Comparison of ENCODE assay signal across 8 mouse cellular contexts in genomic region chr13:21914599-21914998, GRCm38 (mm10). TPM values are rescaled to one million over a fixed set of nuclear protein-coding genes. Genes with fewer than 3 reads are reported as not detected.
DNase-seq lines count a peak whose midpoint lies in the region; ATAC-seq and TF ChIP-seq lines count a peak whose summit lies in the region.

No protein-coding gene starts in this region.

- H3K4me3 ChIP-seq in kidney, adult 2 months (ENCODE audit: insufficient read depth, low read depth, low read length): no peak overlapping the region
- peak overlapping the region; percentile 30 for H3K4me3 ChIP-seq in lung, embryonic 14.5 days (ENCODE audit: low read depth, low read length)

- peak overlapping the region; percentile 21; the same call in 1 of the 2 replicates for H3K9ac ChIP-seq in lung, embryonic 14.5 days

- H3K4me2 ChIP-seq in lung, embryonic 14.5 days: peak overlapping the region; percentile 54

- DNase-seq in adrenal gland, adult (ENCODE audit: inconsistent age in 2 of 2, low spot score in 1 of 2): peak; percentile 29 to 79
- no peak for DNase-seq in adrenal gland, postnatal 4 days (ENCODE audit: low spot score in 2 of 2)
- DNase-seq in urinary bladder, postnatal 25 days (ENCODE audit: low spot score): peak; percentile 10
- DNase-seq in urinary bladder, adult 2 months (ENCODE audit: low spot score): no peak
- peak; percentile 71 to 74 for DNase-seq in heart, adult 9 months (ENCODE audit: low spot score in 2 of 2)
- peak; percentile 38 for DNase-seq in kidney, adult 2 months
- peak; percentile 89 for DNase-seq in lung, embryonic 14.5 days
- DNase-seq in retina, embryonic 14.5 days (ENCODE audit: low spot score): peak; percentile 69

- H3K9me3 ChIP-seq in lung, embryonic 14.5 days (ENCODE audit: low read depth, low read length): no peaks in the 10 kb centered on the region

- no peaks in the 10 kb centered on the region for H3K36me3 ChIP-seq in kidney, adult 2 months (ENCODE audit: control insufficient read depth, insufficient read depth, low read length)
- H3K36me3 ChIP-seq in lung, embryonic 14.5 days (ENCODE audit: insufficient read depth): no peaks in the 10 kb centered on the region

- H3K27ac ChIP-seq in kidney, adult 2 months (ENCODE audit: insufficient read depth, low read depth, low read length): no peak overlapping the region
- H3K27ac ChIP-seq in lung, embryonic 14.5 days (ENCODE audit: low read depth): no peak overlapping the region

- H3K4me1 ChIP-seq in kidney, adult 2 months (ENCODE audit: control insufficient read depth, insufficient read depth, low read length): no peaks in the 10 kb centered on the region
- 0 out of 2 replicates have a peak, but pooled peaks cover 11% of the 10 kb centered on the region for H3K4me1 ChIP-seq in lung, embryonic 14.5 days (ENCODE audit: insufficient read depth)

- no peak for TF ChIP-seq POLR2A in kidney, adult 2 months (IDR thresholded peaks at IDR 0.05; ENCODE audit: low read depth, low read length)

- ATAC-seq in lung, embryonic 14.5 days (ENCODE audit: insufficient read depth): peak; percentile 59

- no peak for TF ChIP-seq CTCF in kidney, adult 2 months (conservative IDR thresholded peaks at IDR 0.05; ENCODE audit: insufficient read depth, insufficient read length, low read depth, low read length)
- TF ChIP-seq CTCF in lung, embryonic 14.5 days (IDR thresholded peaks at IDR 0.05; ENCODE audit: low read depth): no peak

- H3K27me3 ChIP-seq in kidney, adult 2 months (replicated peaks; ENCODE audit: control insufficient read depth, insufficient read depth, low read length): peaks cover 4% of the 10 kb centered on the region
- peaks cover 6% of the 10 kb centered on the region; the same call in 1 of the 2 replicates for H3K27me3 ChIP-seq in lung, embryonic 14.5 days (ENCODE audit: insufficient read depth, low read length)

- WGBS in kidney, adult 2 months: 43% methylated on average over 14 of the region's 14 CpGs
- WGBS in lung, embryonic 14.5 days: 6% methylated on average over 14 of the region's 14 CpGs

RNA-seq across cellular contexts. Expression of gene Zfp184, which starts 30.3 kb away (rescaled TPM):
- 1 to 10 TPM; 3.8 to 4.7 TPM for total RNA-seq in adrenal gland, postnatal 4 days (2021)
- polyA plus RNA-seq in urinary bladder, adult 2 months (2012; rRNA removed): 1.7 TPM in 2 replicates
- polyA plus RNA-seq in kidney, adult 2 months (2012; rRNA removed): 0.39 and 0.44 TPM in 2 replicates
- polyA plus RNA-seq in lung, embryonic 14.5 days (2014; fragmentation: Nextera tagmentation; extraction: Ambion mirVana): 16.0 and 16.4 TPM in 2 replicates

Comparison
In these comparisons a context has a peak if more than half of its experiments do, and no peak if none do; other contexts are left out.
1. DNase-seq: peak in adrenal gland, adult (2 of 2), urinary bladder, postnatal 25 days (single experiment), heart, adult 9 months (2 of 2), kidney, adult 2 months (single experiment), lung, embryonic 14.5 days (single experiment) and retina, embryonic 14.5 days (single experiment); none in adrenal gland, postnatal 4 days (0 of 2) and urinary bladder, adult 2 months (single experiment).